Mouse (Mus musculus) liver, embryonic 13.5 days (tissue): Measurements from ENCODE around the gene Cma2. TPM values are rescaled to one million over a fixed set of nuclear protein-coding genes. Genes with fewer than 3 reads are reported as not detected.
A peak's percentile ranks its signal among the peaks of the same experiment; 100 is the strongest.
"Not testable (repeated sequence)": the region's sequence is repeated elsewhere in the genome, so short reads cannot be mapped to it uniquely, and the experiment has no call there.

Source experiments
- ATAC-seq: fragments of 200-750 bp; cut with Nextera tagmentation; 2 replicates; pipeline ENCODE4 v1.8.0; 2017; ENCODE audit warnings: low read depth, mild to moderate bottlenecking, moderate number of reproducible peaks, moderate library complexity
- DNase-seq: peaks from one replicate; pipeline ENCODE4 v3.0.0; 2022
- H3K27ac ChIP-seq: fragments of 300-500 bp; sonication (generic); 2 replicates; pipeline ENCODE4 v1.5.1; 2015; ENCODE audit warnings: moderate library complexity, mild to moderate bottlenecking, inconsistent platforms
- H3K27me3 ChIP-seq: fragments of 300-500 bp; sonication (generic); 2 replicates; pipeline ENCODE4 v1.6.1; 2015; ENCODE audit warnings: mild to moderate bottlenecking, inconsistent platforms
- H3K36me3 ChIP-seq: fragments of 300-500 bp; sonication (generic); 2 replicates; pipeline ENCODE4 v1.6.1; 2015; ENCODE audit warnings: mild to moderate bottlenecking, inconsistent platforms
- H3K4me1 ChIP-seq: fragments of 300-500 bp; sonication (generic); replicated peaks from 2 replicates; pipeline ENCODE4 v1.6.1; 2015; ENCODE audit warnings: inconsistent platforms
- H3K4me2 ChIP-seq: fragments of 300-500 bp; sonication (generic); 2 replicates; pipeline ENCODE4 v1.6.1; 2015; ENCODE audit warnings: inconsistent platforms, mild to moderate bottlenecking, moderate library complexity
- H3K4me3 ChIP-seq: fragments of 300-500 bp; sonication (generic); replicated peaks from 2 replicates; pipeline ENCODE4 v1.5.1; 2015; ENCODE audit warnings: mild to moderate bottlenecking, inconsistent platforms
- H3K9ac ChIP-seq: fragments of 300-500 bp; sonication (generic); 2 replicates; pipeline ENCODE4 v1.6.1; 2015; ENCODE audit warnings: mild to moderate bottlenecking, inconsistent platforms
- H3K9me3 ChIP-seq: fragments of 300-500 bp; sonication (generic); replicated peaks from 2 replicates; pipeline ENCODE4 v1.6.1; 2016; ENCODE audit warnings: inconsistent platforms
- WGBS: fragments of 180-500 bp; shearing (Covaris S2); methylation state at CpG from one replicate; pipeline ENCODE4 v1.1.7; 2015; ENCODE audit not compliant: insufficient replicate concordance; 5-methylcytosine and 5-hydroxymethylcytosine counted together
- polyA plus RNA-seq: library from polyadenylated mRNA; unstranded; fragments of >200 nt; fragmentation: Nextera tagmentation; extraction: Ambion mirVana; gene quantifications from 2 replicates; pipeline ENCODE4 v1.2.1, GENCODE M21; 2015

The Cma2 gene
- polyA plus RNA-seq, 1 experiment from 2014 or later: not detected

GRCm38 (mm10) chr14:55944575-55944974, 6.2 kb upstream of the Cma2 start, which contains the start of gene Cma1:
Gene Cma1, minus strand, starts transcription at chr14:55944675.
- WGBS: 36% methylated on average over 4 of the region's 4 CpGs
- Histone ChIP-seq H3K4me2 (no peak within 1 kb of the TSS), H3K4me3 (no peak within 1 kb of the TSS), H3K9me3 (no peaks in the 10 kb centered on the region), H3K27ac (no peak within 1 kb of the TSS), H3K36me3 (no peaks in the 10 kb centered on the region), H3K27me3 (no peaks in the 10 kb centered on the region), H3K4me1 (peaks cover 19% of the 10 kb centered on the region), H3K9ac (no peak within 1 kb of the TSS)
- ATAC-seq: no peak
- no peak for DNase-seq

GRCm38 (mm10) chr14:55946269-55946969, 4.4 kb upstream of the Cma2 start:
- H3K4me1 ChIP-seq: peaks cover 25% of the 10 kb centered on the region
- no peak overlapping the region for H3K27ac ChIP-seq
- WGBS: 12% methylated on average over 2 of the region's 2 CpGs
- no peak overlapping the region for H3K9ac ChIP-seq
- no peaks in the 10 kb centered on the region for H3K9me3 ChIP-seq
- no peak overlapping the region for H3K4me3 ChIP-seq
- no peaks in the 10 kb centered on the region for H3K27me3 ChIP-seq
- H3K4me2 ChIP-seq: no peak overlapping the region
- ATAC-seq (no peak), DNase-seq (no peak)
- no peaks in the 10 kb centered on the region for H3K36me3 ChIP-seq

GRCm38 (mm10) chr14:55963263-55963662, 12.5 kb downstream of the Cma2 start:
- DNase-seq: no peak
- ATAC-seq: no peak
- WGBS: 52% methylated on average over 1 of the region's 1 CpGs

GRCm38 (mm10) chr14:55963900-55964299, 13.1 kb downstream of the Cma2 start:
- H3K27me3 ChIP-seq, H3K4me3 ChIP-seq, H3K36me3 ChIP-seq, H3K9ac ChIP-seq, H3K4me2 ChIP-seq, H3K4me1 ChIP-seq, DNase-seq, ATAC-seq, H3K27ac ChIP-seq, H3K9me3 ChIP-seq: not testable (repeated sequence)
- WGBS: 45% methylated on average over 2 of the region's 2 CpGs

More at GRCm38 (mm10) chr14:55963263-55963662, 12.5 kb downstream of the Cma2 start:
- Histone ChIP-seq H3K27ac (no peak overlapping the region), H3K9me3 (no peaks in the 10 kb centered on the region), H3K27me3 (no peaks in the 10 kb centered on the region), H3K36me3 (no peaks in the 10 kb centered on the region), H3K4me1 (no peaks in the 10 kb centered on the region), H3K4me2 (no peak overlapping the region), H3K4me3 (no peak overlapping the region), H3K9ac (no peak overlapping the region)

GRCm38 (mm10) chr14:55987464-55987863, 36.7 kb downstream of the Cma2 start:
- not testable (repeated sequence) for H3K4me1 ChIP-seq, H3K36me3 ChIP-seq, H3K9me3 ChIP-seq, H3K9ac ChIP-seq, H3K27ac ChIP-seq, H3K4me2 ChIP-seq, H3K4me3 ChIP-seq, H3K27me3 ChIP-seq
- 26% methylated on average over 2 of the region's 3 CpGs for WGBS
- ATAC-seq (peak; percentile 89), DNase-seq (peak; percentile 4)

GRCm38 (mm10) chr14:56013147-56013546, 62.4 kb downstream of the Cma2 start:
- no peaks in the 10 kb centered on the region for H3K9me3 ChIP-seq
- WGBS: 60% methylated on average over 3 of the region's 3 CpGs
- no peak overlapping the region for H3K27ac ChIP-seq
- H3K9ac ChIP-seq: no peak overlapping the region
- no peak overlapping the region for H3K4me3 ChIP-seq
- H3K4me1 ChIP-seq: no peaks in the 10 kb centered on the region
- no peaks in the 10 kb centered on the region for H3K36me3 ChIP-seq
- ATAC-seq (no peak), DNase-seq (no peak)
- H3K27me3 ChIP-seq: no peaks in the 10 kb centered on the region
- H3K4me2 ChIP-seq: no peak overlapping the region

GRCm38 (mm10) chr14:56013924-56014323, 63.1 kb downstream of the Cma2 start:
- no peak for DNase-seq
- Histone ChIP-seq H3K4me1 (no peaks in the 10 kb centered on the region), H3K36me3 (no peaks in the 10 kb centered on the region), H3K27ac (no peak overlapping the region), H3K9ac (no peak overlapping the region), H3K9me3 (no peaks in the 10 kb centered on the region), H3K4me3 (no peak overlapping the region), H3K4me2 (no peak overlapping the region), H3K27me3 (no peaks in the 10 kb centered on the region)
- 57% methylated on average over 2 of the region's 2 CpGs for WGBS
- ATAC-seq: no peak

GRCm38 (mm10) chr14:56017671-56018070, 66.9 kb downstream of the Cma2 start, which contains the start of gene Mcpt1:
Gene Mcpt1, plus strand, starts transcription at chr14:56017971.
- H3K27me3 ChIP-seq, H3K36me3 ChIP-seq, H3K9ac ChIP-seq, ATAC-seq, H3K4me3 ChIP-seq, H3K27ac ChIP-seq, H3K4me2 ChIP-seq, H3K9me3 ChIP-seq, DNase-seq: not testable (repeated sequence)
- 48% methylated on average over 3 of the region's 3 CpGs for WGBS
- H3K4me1 ChIP-seq: peaks cover 26% of the 10 kb centered on the region

GRCm38 (mm10) chr14:56019446-56019845, 68.7 kb downstream of the Cma2 start:
- no peak overlapping the region for H3K4me2 ChIP-seq
- no peaks in the 10 kb centered on the region for H3K36me3 ChIP-seq
- H3K9me3 ChIP-seq: no peaks in the 10 kb centered on the region
- no peak overlapping the region for H3K9ac ChIP-seq
- no peak overlapping the region for H3K4me3 ChIP-seq
- H3K27ac ChIP-seq: no peak overlapping the region
- no peaks in the 10 kb centered on the region for H3K27me3 ChIP-seq
- 37% methylated on average over 1 of the region's 1 CpGs for WGBS
- no peak for ATAC-seq
- DNase-seq: no peak
- peaks cover 26% of the 10 kb centered on the region for H3K4me1 ChIP-seq

- H3K9ac ChIP-seq, H3K4me3 ChIP-seq, H3K9me3 ChIP-seq, H3K27me3 ChIP-seq, H3K36me3 ChIP-seq: not testable (repeated sequence)
- peak; percentile 98 for ATAC-seq
- Histone ChIP-seq H3K4me2 (peak overlapping the region; percentile 50), H3K27ac (peak overlapping the region; percentile 67), H3K4me1 (peaks cover 26% of the 10 kb centered on the region)
- 9% methylated on average over 4 of the region's 4 CpGs for WGBS
- DNase-seq: peak; percentile 63
Measured at GRCm38 (mm10) chr14:56021305-56021704, 70.5 kb downstream of the Cma2 start.
